Mouse (Mus musculus) c-Kit-negative CD71-positive TER-119-positive erythroid progenitor cells, embryonic 14.5 days (primary cell): ENCODE results near the gene Hlf.

Source experiments
- DNase-seq: peaks from one replicate; pipeline ENCODE4 v3.0.0-alpha.2; 2013; ENCODE audit warnings: low read depth, low spot score

The Hlf gene

GRCm38 (mm10) chr11:90342267-90342666, 48.4 kb downstream of the Hlf start:
- no peak for DNase-seq

GRCm38 (mm10) chr11:90340836-90341235, 49.9 kb downstream of the Hlf start:
- no peak for DNase-seq

GRCm38 (mm10) chr11:90334816-90335215, 55.9 kb downstream of the Hlf start:
- no peak for DNase-seq

GRCm38 (mm10) chr11:90332737-90333136, 58.0 kb downstream of the Hlf start:
- DNase-seq: no peak

- no peak for DNase-seq
These were observed 60.4 kb downstream of the Hlf start for GRCm38 (mm10) chr11:90330202-90330694.

GRCm38 (mm10) chr11:90326836-90327235, 63.9 kb downstream of the Hlf start:
- no peak for DNase-seq

- DNase-seq: no peak
These were observed 64.5 kb downstream of the Hlf start for GRCm38 (mm10) chr11:90326146-90326545.

- DNase-seq: no peak
These were observed 66.1 kb downstream of the Hlf start for GRCm38 (mm10) chr11:90324597-90324996.

- no peak for DNase-seq
These were observed 69.8 kb downstream of the Hlf start for GRCm38 (mm10) chr11:90320922-90321321.

- DNase-seq: no peak
These were observed 73.2 kb downstream of the Hlf start for GRCm38 (mm10) chr11:90317482-90317881.

GRCm38 (mm10) chr11:90314606-90315005, 76.1 kb downstream of the Hlf start:
- DNase-seq: no peak

- no peak for DNase-seq
These were observed 83.7 kb downstream of the Hlf start for GRCm38 (mm10) chr11:90306993-90307392.

GRCm38 (mm10) chr11:90306067-90306466, 84.6 kb downstream of the Hlf start:
- no peak for DNase-seq

GRCm38 (mm10) chr11:90294622-90295021, 96.1 kb downstream of the Hlf start:
- DNase-seq: no peak

- no peak for DNase-seq
These were observed 97.9 kb downstream of the Hlf start for GRCm38 (mm10) chr11:90292766-90293165.

- DNase-seq: no peak
These were observed 99.5 kb downstream of the Hlf start for GRCm38 (mm10) chr11:90291156-90291555.

- DNase-seq: no peak
These were observed 104.0 kb downstream of the Hlf start for GRCm38 (mm10) chr11:90286550-90287154.
